Mouse (Mus musculus): ENCODE data around the gene Klhl6. TPM values are rescaled to one million over a fixed set of nuclear protein-coding genes. Genes with fewer than 3 reads are reported as not detected.
"Not testable (repeated sequence)": the region's sequence is repeated elsewhere in the genome, so short reads cannot be mapped to it uniquely, and the experiment has no call there.

Gene Klhl6
- total and polyA plus RNA-seq, 2 experiments: 1.1 to 3.5 TPM

GRCm38 (mm10) chr16:19997616-19998015, 14.8 kb upstream of the Klhl6 start:
- Histone ChIP-seq H3K79me2 (ENCODE audit: control insufficient read depth, insufficient read depth, low read length) (no peaks in the 10 kb centered on the region), H3K9ac (ENCODE audit: low read depth, low read length) (no peak overlapping the region), H3K4me1 (ENCODE audit: control insufficient read depth, insufficient read depth, low read length) (no peaks in the 10 kb centered on the region), H3K36me3 (ENCODE audit: control insufficient read depth, insufficient read depth, low read length) (no peaks in the 10 kb centered on the region), H3K27me3 (ENCODE audit: control insufficient read depth, insufficient read depth, low read length) (no peaks in the 10 kb centered on the region), H3K27ac (replicated peaks; ENCODE audit: insufficient read depth, low read depth, low read length) (no peak overlapping the region), H3K4me3 (ENCODE audit: insufficient read depth, low read depth, low read length) (no peak overlapping the region)
- TF ChIP-seq POLR2A (IDR thresholded peaks at IDR 0.05; ENCODE audit: extremely low read depth, insufficient read depth, low read length) (no peak), CTCF (IDR thresholded peaks at IDR 0.05; ENCODE audit: low read depth, low read length) (no peak)
- WGBS: 84% methylated on average over 7 of the region's 7 CpGs
- DNase-seq (ENCODE audit: extremely low read depth, low read depth, low spot score): no peak

DNA sequence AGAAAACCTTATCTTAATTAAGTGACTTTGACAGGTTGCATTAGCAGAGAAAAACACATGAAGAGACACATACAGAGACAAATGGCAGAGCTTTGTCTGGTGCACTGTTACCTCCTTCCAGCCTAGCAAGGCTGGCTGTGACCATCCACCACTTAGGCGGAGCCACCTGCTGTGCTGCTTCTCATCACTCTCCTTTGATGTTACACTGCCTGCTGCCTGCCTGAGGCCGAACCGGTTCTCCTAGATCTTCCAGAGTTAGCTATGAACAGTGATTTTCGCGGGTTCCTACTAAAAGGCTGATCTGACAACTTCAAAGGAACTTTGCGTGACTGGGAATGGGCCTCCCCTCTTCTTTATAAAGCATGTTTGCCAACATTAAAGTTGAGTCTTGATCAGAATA, 14.1 kb upstream of the Klhl6 start:
- H3K27ac ChIP-seq (replicated peaks; ENCODE audit: insufficient read depth, low read depth, low read length); H3K4me3 ChIP-seq (ENCODE audit: insufficient read depth, low read depth, low read length); DNase-seq (ENCODE audit: extremely low read depth, low read depth, low spot score); H3K4me1 ChIP-seq (ENCODE audit: control insufficient read depth, insufficient read depth, low read length); H3K27me3 ChIP-seq (ENCODE audit: control insufficient read depth, insufficient read depth, low read length); H3K9ac ChIP-seq (ENCODE audit: low read depth, low read length); H3K79me2 ChIP-seq (ENCODE audit: control insufficient read depth, insufficient read depth, low read length); H3K36me3 ChIP-seq (ENCODE audit: control insufficient read depth, insufficient read depth, low read length): not testable (repeated sequence)
- 56% methylated on average over 6 of the region's 6 CpGs for WGBS

DNA sequence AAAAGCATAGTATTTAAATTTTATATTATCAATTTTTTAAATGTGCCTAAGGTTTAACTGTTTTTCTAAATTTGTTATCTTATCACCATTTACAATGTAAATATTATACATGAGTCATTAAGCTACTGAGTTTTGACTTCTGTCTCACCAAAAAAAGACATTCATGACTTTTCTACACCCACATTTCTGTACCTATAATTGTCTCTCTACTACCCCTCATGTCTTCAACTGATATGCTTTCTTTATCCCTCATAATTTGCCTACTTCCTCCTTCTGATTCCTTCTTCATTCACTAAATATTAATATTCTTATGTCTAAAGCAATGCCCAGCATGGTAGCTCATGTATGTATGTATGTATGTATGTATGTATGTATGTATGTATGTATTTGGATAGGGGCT, 13.0 kb upstream of the Klhl6 start:
- H3K79me2 ChIP-seq (ENCODE audit: control insufficient read depth, insufficient read depth, low read length): no peaks in the 10 kb centered on the region
- no peaks in the 10 kb centered on the region for H3K27me3 ChIP-seq (ENCODE audit: control insufficient read depth, insufficient read depth, low read length)
- no peaks in the 10 kb centered on the region for H3K4me1 ChIP-seq (ENCODE audit: control insufficient read depth, insufficient read depth, low read length)
- H3K4me3 ChIP-seq (ENCODE audit: insufficient read depth, low read depth, low read length): no peak overlapping the region
- no peak overlapping the region for H3K27ac ChIP-seq (replicated peaks; ENCODE audit: insufficient read depth, low read depth, low read length)
- H3K36me3 ChIP-seq (ENCODE audit: control insufficient read depth, insufficient read depth, low read length): no peaks in the 10 kb centered on the region
- DNase-seq (ENCODE audit: extremely low read depth, low read depth, low spot score): no peak
- TF ChIP-seq POLR2A (IDR thresholded peaks at IDR 0.05; ENCODE audit: extremely low read depth, insufficient read depth, low read length): no peak
- TF ChIP-seq CTCF (IDR thresholded peaks at IDR 0.05; ENCODE audit: low read depth, low read length): no peak
- H3K9ac ChIP-seq (ENCODE audit: low read depth, low read length): no peak overlapping the region

DNA sequence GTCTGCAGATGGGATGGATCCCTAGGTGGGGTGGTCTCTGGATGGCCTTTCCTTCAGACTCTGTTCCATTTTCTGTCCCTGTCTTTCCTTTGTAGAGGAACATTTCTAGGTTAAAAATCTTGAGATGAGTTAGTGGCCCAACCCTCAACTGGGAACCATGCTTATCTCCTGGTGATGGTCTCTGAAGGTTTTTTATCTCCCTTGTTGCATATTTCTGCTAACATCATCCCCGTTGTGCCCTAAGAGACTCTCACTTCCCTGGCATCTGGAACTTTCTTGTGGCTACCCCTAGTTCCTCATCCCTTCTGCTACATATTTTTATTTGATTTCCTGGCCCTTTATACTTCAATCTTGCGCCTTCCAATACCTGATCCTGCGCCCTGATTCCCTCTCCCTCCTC, 10.4 kb upstream of the Klhl6 start:
- H3K9ac ChIP-seq (ENCODE audit: low read depth, low read length): no peak overlapping the region
- no peaks in the 10 kb centered on the region for H3K79me2 ChIP-seq (ENCODE audit: control insufficient read depth, insufficient read depth, low read length)
- no peak for TF ChIP-seq CTCF (IDR thresholded peaks at IDR 0.05; ENCODE audit: low read depth, low read length)
- TF ChIP-seq POLR2A (IDR thresholded peaks at IDR 0.05; ENCODE audit: extremely low read depth, insufficient read depth, low read length): no peak
- DNase-seq (ENCODE audit: extremely low read depth, low read depth, low spot score): no peak
- no peaks in the 10 kb centered on the region for H3K36me3 ChIP-seq (ENCODE audit: control insufficient read depth, insufficient read depth, low read length)
- no peak overlapping the region for H3K27ac ChIP-seq (replicated peaks; ENCODE audit: insufficient read depth, low read depth, low read length)
- no peaks in the 10 kb centered on the region for H3K27me3 ChIP-seq (ENCODE audit: control insufficient read depth, insufficient read depth, low read length)
- no peak overlapping the region for H3K4me3 ChIP-seq (ENCODE audit: insufficient read depth, low read depth, low read length)
- WGBS: 85% methylated on average over 3 of the region's 3 CpGs
- no peaks in the 10 kb centered on the region for H3K4me1 ChIP-seq (ENCODE audit: control insufficient read depth, insufficient read depth, low read length)

- Histone ChIP-seq H3K9ac (ENCODE audit: low read depth, low read length) (no peak overlapping the region), H3K4me3 (ENCODE audit: insufficient read depth, low read depth, low read length) (no peak overlapping the region), H3K79me2 (ENCODE audit: control insufficient read depth, insufficient read depth, low read length) (no peaks in the 10 kb centered on the region), H3K4me1 (ENCODE audit: control insufficient read depth, insufficient read depth, low read length) (no peaks in the 10 kb centered on the region), H3K27me3 (ENCODE audit: control insufficient read depth, insufficient read depth, low read length) (no peaks in the 10 kb centered on the region), H3K36me3 (ENCODE audit: control insufficient read depth, insufficient read depth, low read length) (no peaks in the 10 kb centered on the region), H3K27ac (replicated peaks; ENCODE audit: insufficient read depth, low read depth, low read length) (no peak overlapping the region)
- TF ChIP-seq POLR2A (IDR thresholded peaks at IDR 0.05; ENCODE audit: extremely low read depth, insufficient read depth, low read length): no peak
- no peak for TF ChIP-seq CTCF (IDR thresholded peaks at IDR 0.05; ENCODE audit: low read depth, low read length)
- no peak for DNase-seq (ENCODE audit: extremely low read depth, low read depth, low spot score)
Observed at GRCm38 (mm10) chr16:19990536-19990935, 7.7 kb upstream of the Klhl6 start.

DNA sequence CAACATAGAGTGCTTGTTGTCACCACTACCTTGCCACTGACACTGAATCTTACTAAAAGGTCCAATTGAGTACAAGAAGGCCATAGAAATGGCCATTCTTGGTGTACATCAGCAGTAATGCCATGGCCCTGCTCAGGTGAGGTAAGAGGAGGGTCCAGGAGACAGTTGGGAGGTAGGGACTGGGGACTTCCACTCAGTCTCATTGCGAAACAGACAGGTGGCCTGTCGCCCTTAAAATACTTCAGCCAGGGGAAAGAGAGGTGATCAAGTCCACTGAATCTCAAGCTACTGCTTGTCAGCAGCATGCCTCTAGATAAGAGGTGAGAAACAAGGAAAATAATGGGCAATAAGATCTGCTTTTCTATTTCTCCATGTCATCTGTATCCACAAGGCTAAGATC, 4.8 kb upstream of the Klhl6 start:
- H3K4me1 ChIP-seq (ENCODE audit: control insufficient read depth, insufficient read depth, low read length): no peaks in the 10 kb centered on the region
- no peak overlapping the region for H3K27ac ChIP-seq (replicated peaks; ENCODE audit: insufficient read depth, low read depth, low read length)
- no peak overlapping the region for H3K9ac ChIP-seq (ENCODE audit: low read depth, low read length)
- H3K79me2 ChIP-seq (ENCODE audit: control insufficient read depth, insufficient read depth, low read length): no peaks in the 10 kb centered on the region
- no peak for DNase-seq (ENCODE audit: extremely low read depth, low read depth, low spot score)
- no peak for TF ChIP-seq POLR2A (IDR thresholded peaks at IDR 0.05; ENCODE audit: extremely low read depth, insufficient read depth, low read length)
- TF ChIP-seq CTCF (IDR thresholded peaks at IDR 0.05; ENCODE audit: low read depth, low read length): no peak
- WGBS: 76% methylated on average over 2 of the region's 2 CpGs
- H3K4me3 ChIP-seq (ENCODE audit: insufficient read depth, low read depth, low read length): no peak overlapping the region
- H3K36me3 ChIP-seq (ENCODE audit: control insufficient read depth, insufficient read depth, low read length): no peaks in the 10 kb centered on the region
- H3K27me3 ChIP-seq (ENCODE audit: control insufficient read depth, insufficient read depth, low read length): no peaks in the 10 kb centered on the region

All from liver, adult 2 months (tissue).